Mouse (Mus musculus): ENCODE measurements around the gene Nhej1. TPM values are rescaled to one million over a fixed set of nuclear protein-coding genes. Genes with fewer than 3 reads are reported as not detected.

The Nhej1 gene
- 4.0 TPM for polyA plus RNA-seq (2014; fragmentation: Illumina TruSeq; extraction: RNeasy Lipid Tissue Mini Kit (QIAGEN cat#74804); ENCODE audit: low read depth, low replicate concordance)

GRCm38 (mm10) chr1:75124346-75125321, at the start of gene Nhej1:
Gene Nhej1 (minus strand): TSS chr1:75125200.

GRCm38 (mm10) chr1:75168472-75169464, 43.8 kb upstream of the Nhej1 start, which contains the start of gene Zfand2b:
Gene Zfand2b (plus strand): TSS chr1:75168646.

GRCm38 (mm10) chr1:75142301-75143261, 17.6 kb upstream of the Nhej1 start, which contains the start of the genes Cnppd1 and Retreg2:
Gene Cnppd1 (minus strand): TSS chr1:75142711.
Gene Retreg2 (plus strand): TSS chr1:75142778.

GRCm38 (mm10) chr1:75133421-75134207, 8.6 kb upstream of the Nhej1 start, which contains the start of gene Slc23a3:
Gene Slc23a3 (minus strand): TSS chr1:75133890.

DNA sequence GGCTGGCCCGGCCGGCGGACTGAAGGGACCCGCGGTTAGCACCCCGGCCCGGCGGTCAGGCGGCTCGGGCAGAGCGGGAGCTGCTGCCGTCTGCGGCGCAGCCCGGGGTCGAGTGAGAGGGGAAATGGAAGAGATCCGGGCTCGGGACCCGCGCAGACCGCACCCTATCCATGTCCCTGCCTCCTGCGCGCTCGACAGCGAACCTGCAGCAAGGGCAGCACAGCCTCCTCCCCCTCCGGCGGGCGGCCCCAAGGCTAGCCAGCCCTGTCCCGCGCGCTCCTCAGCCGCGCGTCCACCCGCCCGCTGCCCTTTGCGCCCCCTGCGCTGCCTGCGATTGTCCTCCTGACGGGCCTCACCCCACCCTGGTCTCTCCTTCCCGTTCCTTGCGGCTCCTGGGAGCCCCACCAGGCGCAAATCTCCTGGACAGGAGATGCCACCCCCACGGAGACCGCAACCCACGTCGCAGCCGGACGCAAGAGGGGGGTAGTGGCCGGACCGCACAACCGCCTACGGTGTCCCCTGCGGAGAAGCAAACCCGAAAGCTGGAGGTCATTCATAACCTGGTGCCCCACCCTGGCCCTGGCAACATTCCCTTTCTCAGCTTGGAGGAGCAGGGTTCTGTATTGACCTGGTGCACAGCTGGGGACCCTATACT, 173.3 kb downstream of the Nhej1 start, which contains the start of gene Ihh:
Gene Ihh, minus strand, starts transcription at position 117 of the 655 bp plus-strand sequence.

GRCm38 (mm10) chr1:74935402-74935801, 189.6 kb downstream of the Nhej1 start, which contains the start of gene Cfap65:
Gene Cfap65 (minus strand): TSS chr1:74935599.

Other genes starting within 250 kb of the Nhej1 start
- gene Fev, start 239.8 kb downstream of the Nhej1 start, polyA plus RNA-seq (2014; fragmentation: Illumina TruSeq; extraction: RNeasy Lipid Tissue Mini Kit (QIAGEN cat#74804); ENCODE audit: low read depth, low replicate concordance): 3.4 TPM
- not detected for gene Cryba2, start 232.1 kb downstream of the Nhej1 start, polyA plus RNA-seq (2014; fragmentation: Illumina TruSeq; extraction: RNeasy Lipid Tissue Mini Kit (QIAGEN cat#74804); ENCODE audit: low read depth, low replicate concordance)
- gene Cfap65, start 189.6 kb downstream of the Nhej1 start, polyA plus RNA-seq (2014; fragmentation: Illumina TruSeq; extraction: RNeasy Lipid Tissue Mini Kit (QIAGEN cat#74804); ENCODE audit: low read depth, low replicate concordance): 54.2 TPM
- gene Ihh, start 173.5 kb downstream of the Nhej1 start, polyA plus RNA-seq (2014; fragmentation: Illumina TruSeq; extraction: RNeasy Lipid Tissue Mini Kit (QIAGEN cat#74804); ENCODE audit: low read depth, low replicate concordance): not detected
- gene Slc23a3, start 8.7 kb upstream of the Nhej1 start, polyA plus RNA-seq (2014; fragmentation: Illumina TruSeq; extraction: RNeasy Lipid Tissue Mini Kit (QIAGEN cat#74804); ENCODE audit: low read depth, low replicate concordance): not detected
- gene Cnppd1, start 17.5 kb upstream of the Nhej1 start, polyA plus RNA-seq (2014; fragmentation: Illumina TruSeq; extraction: RNeasy Lipid Tissue Mini Kit (QIAGEN cat#74804); ENCODE audit: low read depth, low replicate concordance): 14.3 TPM
- gene Retreg2, start 17.6 kb upstream of the Nhej1 start, polyA plus RNA-seq (2014; fragmentation: Illumina TruSeq; extraction: RNeasy Lipid Tissue Mini Kit (QIAGEN cat#74804); ENCODE audit: low read depth, low replicate concordance): 17.7 TPM
- not detected for gene Zfand2b, start 43.4 kb upstream of the Nhej1 start, polyA plus RNA-seq (2014; fragmentation: Illumina TruSeq; extraction: RNeasy Lipid Tissue Mini Kit (QIAGEN cat#74804); ENCODE audit: low read depth, low replicate concordance)
- 9.5 TPM for gene Abcb6, start 55.2 kb upstream of the Nhej1 start, polyA plus RNA-seq (2014; fragmentation: Illumina TruSeq; extraction: RNeasy Lipid Tissue Mini Kit (QIAGEN cat#74804); ENCODE audit: low read depth, low replicate concordance)
- gene Ankzf1, start 67.0 kb upstream of the Nhej1 start, polyA plus RNA-seq (2014; fragmentation: Illumina TruSeq; extraction: RNeasy Lipid Tissue Mini Kit (QIAGEN cat#74804); ENCODE audit: low read depth, low replicate concordance): 3.0 TPM
- gene Atg9a, start 67.0 kb upstream of the Nhej1 start, polyA plus RNA-seq (2014; fragmentation: Illumina TruSeq; extraction: RNeasy Lipid Tissue Mini Kit (QIAGEN cat#74804); ENCODE audit: low read depth, low replicate concordance): 68.6 TPM
- gene Glb1l, start 85.6 kb upstream of the Nhej1 start, polyA plus RNA-seq (2014; fragmentation: Illumina TruSeq; extraction: RNeasy Lipid Tissue Mini Kit (QIAGEN cat#74804); ENCODE audit: low read depth, low replicate concordance): 194 TPM
- gene Stk16, start 85.6 kb upstream of the Nhej1 start, polyA plus RNA-seq (2014; fragmentation: Illumina TruSeq; extraction: RNeasy Lipid Tissue Mini Kit (QIAGEN cat#74804); ENCODE audit: low read depth, low replicate concordance): 18.6 TPM
- gene Tuba4a, start 94.7 kb upstream of the Nhej1 start, polyA plus RNA-seq (2014; fragmentation: Illumina TruSeq; extraction: RNeasy Lipid Tissue Mini Kit (QIAGEN cat#74804); ENCODE audit: low read depth, low replicate concordance): 11.1 TPM
- gene A630095N17Rik, start 106.9 kb upstream of the Nhej1 start, polyA plus RNA-seq (2014; fragmentation: Illumina TruSeq; extraction: RNeasy Lipid Tissue Mini Kit (QIAGEN cat#74804); ENCODE audit: low read depth, low replicate concordance): 33.7 TPM
- 96.0 TPM for gene Dnajb2, start 111.2 kb upstream of the Nhej1 start, polyA plus RNA-seq (2014; fragmentation: Illumina TruSeq; extraction: RNeasy Lipid Tissue Mini Kit (QIAGEN cat#74804); ENCODE audit: low read depth, low replicate concordance)
- gene Ptprn, start 139.3 kb upstream of the Nhej1 start, polyA plus RNA-seq (2014; fragmentation: Illumina TruSeq; extraction: RNeasy Lipid Tissue Mini Kit (QIAGEN cat#74804); ENCODE audit: low read depth, low replicate concordance): not detected
- 0.56 TPM for gene Resp18, start 153.2 kb upstream of the Nhej1 start, polyA plus RNA-seq (2014; fragmentation: Illumina TruSeq; extraction: RNeasy Lipid Tissue Mini Kit (QIAGEN cat#74804); ENCODE audit: low read depth, low replicate concordance)
- 5.5 TPM for gene Dnpep, start 192.8 kb upstream of the Nhej1 start, polyA plus RNA-seq (2014; fragmentation: Illumina TruSeq; extraction: RNeasy Lipid Tissue Mini Kit (QIAGEN cat#74804); ENCODE audit: low read depth, low replicate concordance)
- gene Des, start 235.1 kb upstream of the Nhej1 start, polyA plus RNA-seq (2014; fragmentation: Illumina TruSeq; extraction: RNeasy Lipid Tissue Mini Kit (QIAGEN cat#74804); ENCODE audit: low read depth, low replicate concordance): 0.55 TPM

All from testis, adult 10 weeks (tissue).